Mouse (Mus musculus): ENCODE measurements at regions not wholly inside any gene's neighbourhood (a gene's known extent, or its start where the extent isn't known, plus 50 kb on each side); places are given as distances from the start of the nearest gene placed in this dataset.

GRCm38 (mm10) chr15:13667278-13667677 is 493.8 kb upstream of the Cdh6 start:
- no peaks in the 10 kb centered on the region for H3K4me1 ChIP-seq (ENCODE audit: control insufficient read depth in 1 of 2, insufficient read depth in 2 of 2, low read length in 2 of 2)
- H3K36me3 ChIP-seq (ENCODE audit: control insufficient read depth in 1 of 2, insufficient read depth in 2 of 2, low read length in 2 of 2): no peaks in the 10 kb centered on the region
- H3K9ac ChIP-seq (ENCODE audit: control insufficient read depth, low read depth, low read length, poor library complexity, severe bottlenecking): no peak overlapping the region
- TF ChIP-seq TCF12 (IDR thresholded peaks at IDR 0.05; ENCODE audit: low read depth, low read length) (no peak), MEF2A (IDR thresholded peaks at IDR 0.05; ENCODE audit: extremely low read depth, insufficient replicate concordance, low read depth, low read length, poor library complexity, severe bottlenecking) (no peak), HCFC1 (IDR thresholded peaks at IDR 0.05; ENCODE audit: low read depth, low read length) (no peak), CTCF (IDR thresholded peaks at IDR 0.05 in 2 of 3, conservative IDR thresholded peaks at IDR 0.05 in 1 of 3; ENCODE audit: control insufficient read depth in 1 of 3, insufficient read depth in 1 of 3, low read depth in 2 of 3, low read length in 3 of 3, poor library complexity in 1 of 3, severe bottlenecking in 1 of 3) (no peak), EP300 (IDR thresholded peaks at IDR 0.05; ENCODE audit: low read depth in 1 of 2, low read length in 2 of 2) (no peak), UBTF (IDR thresholded peaks at IDR 0.05; ENCODE audit: borderline replicate concordance, insufficient read depth, low read depth, low read length) (no peak), USF1 (IDR thresholded peaks at IDR 0.05; ENCODE audit: low read depth, low read length) (no peak), GABPA (IDR thresholded peaks at IDR 0.05; ENCODE audit: low read depth, low read length) (no peak), TAL1 (IDR thresholded peaks at IDR 0.05; ENCODE audit: low read length) (no peak), CHD1 (IDR thresholded peaks at IDR 0.05; ENCODE audit: low read depth, low read length) (no peak), RCOR1 (IDR thresholded peaks at IDR 0.05; ENCODE audit: low read depth, low read length) (no peak), ZMIZ1 (IDR thresholded peaks at IDR 0.05; ENCODE audit: low read depth, low read length) (no peak), KAT2A (conservative IDR thresholded peaks at IDR 0.05; ENCODE audit: low read depth, low read length) (no peak), BHLHE40 (IDR thresholded peaks at IDR 0.05; ENCODE audit: borderline replicate concordance, low read depth, low read length) (no peak), POLR2A (IDR thresholded peaks at IDR 0.05; ENCODE audit: control insufficient read depth in 1 of 2, insufficient read depth in 1 of 2, low read depth in 1 of 2, low read length in 2 of 2, poor library complexity in 1 of 2) (no peak), GATA1 (IDR thresholded peaks at IDR 0.05; ENCODE audit: low read depth, low read length) (no peak), MXI1 (IDR thresholded peaks at IDR 0.05; ENCODE audit: low read depth, low read length) (no peak), MAX (IDR thresholded peaks at IDR 0.05; ENCODE audit: low read length) (no peak), SIN3A (IDR thresholded peaks at IDR 0.05; ENCODE audit: low read length) (no peak)
- no peak overlapping the region for H3K4me3 ChIP-seq (ENCODE audit: control insufficient read depth in 1 of 2, insufficient read depth in 1 of 2, low read depth in 2 of 2, low read length in 2 of 2)
- H3K9me3 ChIP-seq (replicated peaks; ENCODE audit: insufficient read depth, low read length): no peaks in the 10 kb centered on the region; the same call in 1 of the 2 replicates
- no peaks in the 10 kb centered on the region for H3K27me3 ChIP-seq (ENCODE audit: control insufficient read depth in 1 of 2, insufficient read depth in 2 of 2, low read length in 2 of 2)
- no peak overlapping the region for H3K27ac ChIP-seq (ENCODE audit: control insufficient read depth, low read depth, low read length)
- H3K79me2 ChIP-seq (ENCODE audit: control insufficient read depth, insufficient read depth, low read length, poor library complexity): no peaks in the 10 kb centered on the region
- DNase-seq (ENCODE audit: low read depth, low spot score): no peak

- H3K4me1 ChIP-seq (ENCODE audit: control insufficient read depth in 1 of 2, insufficient read depth in 2 of 2, low read length in 2 of 2): no peaks in the 10 kb centered on the region
- no peak overlapping the region for H3K27ac ChIP-seq (ENCODE audit: control insufficient read depth, low read depth, low read length)
These were observed 488.8 kb upstream of the Cdh6 start for GRCm38 (mm10) chr15:13662275-13662674.

More at GRCm38 (mm10) chr15:13662275-13662674, 488.8 kb upstream of the Cdh6 start:
- Histone ChIP-seq H3K4me3 (ENCODE audit: control insufficient read depth in 1 of 2, insufficient read depth in 1 of 2, low read depth in 2 of 2, low read length in 2 of 2) (no peak overlapping the region), H3K36me3 (ENCODE audit: control insufficient read depth in 1 of 2, insufficient read depth in 2 of 2, low read length in 2 of 2) (no peaks in the 10 kb centered on the region), H3K9me3 (replicated peaks; ENCODE audit: insufficient read depth, low read length) (no peaks in the 10 kb centered on the region; the same call in 1 of the 2 replicates), H3K27me3 (ENCODE audit: control insufficient read depth in 1 of 2, insufficient read depth in 2 of 2, low read length in 2 of 2) (no peaks in the 10 kb centered on the region), H3K79me2 (ENCODE audit: control insufficient read depth, insufficient read depth, low read length, poor library complexity) (no peaks in the 10 kb centered on the region), H3K9ac (ENCODE audit: control insufficient read depth, low read depth, low read length, poor library complexity, severe bottlenecking) (no peak overlapping the region)
- DNase-seq (ENCODE audit: low read depth, low spot score): no peak
- no peak for TF ChIP-seq ZC3H11A (IDR thresholded peaks at IDR 0.05; ENCODE audit: low read depth, low read length)
- no peak for TF ChIP-seq USF1 (IDR thresholded peaks at IDR 0.05; ENCODE audit: low read depth, low read length)
- no peak for TF ChIP-seq MYC (IDR thresholded peaks at IDR 0.05; ENCODE audit: low read depth, low read length)
- no peak for TF ChIP-seq MXI1 (IDR thresholded peaks at IDR 0.05; ENCODE audit: low read depth, low read length)
- no peak for TF ChIP-seq CHD2 (IDR thresholded peaks at IDR 0.05; ENCODE audit: low read length)
- TF ChIP-seq CTCF (IDR thresholded peaks at IDR 0.05 in 2 of 3, conservative IDR thresholded peaks at IDR 0.05 in 1 of 3; ENCODE audit: control insufficient read depth in 1 of 3, insufficient read depth in 1 of 3, low read depth in 2 of 3, low read length in 3 of 3, poor library complexity in 1 of 3, severe bottlenecking in 1 of 3): no peak
- TF ChIP-seq GATA1 (IDR thresholded peaks at IDR 0.05; ENCODE audit: low read depth, low read length): no peak
- TF ChIP-seq POLR2AphosphoS2 (IDR thresholded peaks at IDR 0.05; ENCODE audit: low read length): no peak
- no peak for TF ChIP-seq MAZ (IDR thresholded peaks at IDR 0.05; ENCODE audit: low read depth, low read length)
- no peak for TF ChIP-seq NRF1 (IDR thresholded peaks at IDR 0.05; ENCODE audit: insufficient read depth, low read depth, low read length, poor library complexity, severe bottlenecking)
- no peak for TF ChIP-seq JUND (IDR thresholded peaks at IDR 0.05; ENCODE audit: low read depth, low read length)
- no peak for TF ChIP-seq E2F4 (IDR thresholded peaks at IDR 0.05; ENCODE audit: borderline replicate concordance, low read depth, low read length)
- TF ChIP-seq MAX (IDR thresholded peaks at IDR 0.05; ENCODE audit: low read length): no peak
- no peak for TF ChIP-seq ELF1 (IDR thresholded peaks at IDR 0.05; ENCODE audit: low read depth, low read length)
- TF ChIP-seq MYB (IDR thresholded peaks at IDR 0.05; ENCODE audit: low read depth, low read length): no peak

Measured in MEL (cell line).